Mouse (Mus musculus): ENCODE measurements around the gene Sult6b2. TPM values are rescaled to one million over a fixed set of nuclear protein-coding genes. Genes with fewer than 3 reads are reported as not detected.

The Sult6b2 gene
- total RNA-seq, 2 experiments from 2014 or later: 0.15 TPM; not detected in 1

GRCm38 (mm10) chr6:142751365-142751764 is 52.9 kb downstream of the Sult6b2 start:
- intact Hi-C loops (cut with DNase I): loop anchor here (10.0 kb wide), 1 partner anchor 367 kb away; the partner anchor contains the start of genes Golt1b and Recql

GRCm38 (mm10) chr6:142748057-142748708 is 56.1 kb downstream of the Sult6b2 start:
- intact Hi-C loops (cut with DNase I): no loop called here
- DNase-seq (ENCODE audit: low spot score in 2 of 2): no peak

More at GRCm38 (mm10) chr6:142751365-142751764, 52.9 kb downstream of the Sult6b2 start:
- no peak for DNase-seq (ENCODE audit: low spot score in 2 of 2)

GRCm38 (mm10) chr6:142747165-142747564 is 57.1 kb downstream of the Sult6b2 start:
- intact Hi-C loops (cut with DNase I): no loop called here
- no peak for DNase-seq (ENCODE audit: low spot score in 2 of 2)

- intact Hi-C loops (cut with DNase I): no loop called here
- no peak for DNase-seq (ENCODE audit: low spot score in 2 of 2)
These were observed 57.5 kb downstream of the Sult6b2 start for GRCm38 (mm10) chr6:142746765-142747164.

GRCm38 (mm10) chr6:142745484-142745883 is 58.8 kb downstream of the Sult6b2 start:
- intact Hi-C loops (cut with DNase I): no loop called here
- no peak for DNase-seq (ENCODE audit: low spot score in 2 of 2)

GRCm38 (mm10) chr6:142743193-142743592 is 61.1 kb downstream of the Sult6b2 start:
- DNase-seq (ENCODE audit: low spot score in 2 of 2): no peak
- intact Hi-C loops (cut with DNase I): no loop called here

GRCm38 (mm10) chr6:142741763-142742162 is 62.5 kb downstream of the Sult6b2 start:
- intact Hi-C loops (cut with DNase I): no loop called here
- DNase-seq (ENCODE audit: low spot score in 2 of 2): no peak

- DNase-seq (ENCODE audit: low spot score in 2 of 2): no peak
- intact Hi-C loops (cut with DNase I): no loop called here
These were observed 65.7 kb downstream of the Sult6b2 start for GRCm38 (mm10) chr6:142738637-142739036.

GRCm38 (mm10) chr6:142738225-142738624 is 66.1 kb downstream of the Sult6b2 start:
- intact Hi-C loops (cut with DNase I): no loop called here
- no peak for DNase-seq (ENCODE audit: low spot score in 2 of 2)

- intact Hi-C loops (cut with DNase I): loop anchor here (1.0 kb wide), 1 partner anchor 210 kb away; no protein-coding TSS in a partner anchor
- DNase-seq (ENCODE audit: low spot score in 2 of 2): peak; percentile 41 to 56
These were observed 68.8 kb downstream of the Sult6b2 start for GRCm38 (mm10) chr6:142735302-142736005.

Other genes with a start within 250 kb of the Sult6b2 start
- gene Kcnj8, start 232.9 kb downstream of the Sult6b2 start, total RNA-seq (2021): 1 to 10 TPM; 3.9 to 4.4 TPM
- gene Abcc9, start 102.2 kb downstream of the Sult6b2 start, total RNA-seq (2021): 1 to 10 TPM; 6.8 to 9.3 TPM
- gene Cmas, start 47.8 kb downstream of the Sult6b2 start, total RNA-seq (2021): 100 to 1,000 TPM; 127 TPM
- 10 to 100 TPM; 22.1 to 24.0 TPM for gene St8sia1, start 159.9 kb upstream of the Sult6b2 start, total RNA-seq (2021)